Mouse (Mus musculus) embryonic fibroblast, embryonic 13.5 days (primary cell): ENCODE results near the gene Cltc.

Experiments used
- CTCF ChIP-seq: IDR thresholded peaks from 2 replicates; pipeline ENCODE4 v1.5.1; 2011; ENCODE audit warnings: mild to moderate bottlenecking, control low read depth, low read length, moderate library complexity, borderline replicate concordance; ENCODE audit not compliant: insufficient read depth
- POLR2A ChIP-seq: IDR thresholded peaks from 2 replicates; pipeline ENCODE4 v1.6.1; 2011; ENCODE audit warnings: low read depth, mild to moderate bottlenecking, control low read depth, low read length, moderate library complexity

DNA sequence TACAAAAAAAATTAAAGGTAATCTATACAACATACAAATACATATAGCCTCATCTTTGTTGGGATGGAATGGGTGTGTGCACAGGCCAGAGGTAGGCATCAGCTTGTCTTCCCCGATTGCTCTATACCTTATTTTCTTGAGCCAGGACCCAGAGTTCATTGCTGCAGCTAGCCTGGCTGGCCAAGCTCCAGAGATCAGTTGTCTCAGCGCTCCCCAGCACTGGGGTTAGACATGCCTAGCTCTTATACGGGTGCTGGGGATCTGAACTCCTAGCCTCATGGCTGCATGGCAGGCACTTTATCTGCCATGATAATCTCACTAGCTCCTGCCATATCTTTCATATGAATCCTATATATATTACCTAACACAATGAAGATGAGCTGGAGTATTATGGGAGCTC lies 89.2 kb downstream of the Cltc start:
- TF ChIP-seq CTCF (no peak), POLR2A (no peak)
